Mouse (Mus musculus): ENCODE data around the gene Homez. TPM values are rescaled to one million over a fixed set of nuclear protein-coding genes. Genes with fewer than 3 reads are reported as not detected.

The Homez gene
- polyA plus RNA-seq, 1 experiment from 2014 or later: 7.2 TPM

- DNase-seq (ENCODE audit: low spot score): no peak
Observed at GRCm38 (mm10) chr14:54874165-54874564, 3.4 kb upstream of the Homez start.

GRCm38 (mm10) chr14:54868026-54868425 lies 2.7 kb downstream of the Homez start:
- DNase-seq (ENCODE audit: low spot score): no peak

GRCm38 (mm10) chr14:54866936-54867335 lies 3.8 kb downstream of the Homez start:
- DNase-seq (ENCODE audit: low spot score): peak; percentile 50

GRCm38 (mm10) chr14:54866268-54866667 lies 4.5 kb downstream of the Homez start:
- no peak for DNase-seq (ENCODE audit: low spot score)

- no peak for DNase-seq (ENCODE audit: low spot score)
Observed at GRCm38 (mm10) chr14:54865626-54866025, 5.1 kb downstream of the Homez start.

- no peak for DNase-seq (ENCODE audit: low spot score)
Observed at GRCm38 (mm10) chr14:54864313-54865036, 6.3 kb downstream of the Homez start.

GRCm38 (mm10) chr14:54863501-54864312 lies 7.1 kb downstream of the Homez start:
- peak; percentile 82 for DNase-seq (ENCODE audit: low spot score)

- peak; percentile 60 for DNase-seq (ENCODE audit: low spot score)
Observed at GRCm38 (mm10) chr14:54860511-54860910, 10.2 kb downstream of the Homez start.

GRCm38 (mm10) chr14:54857891-54858290 lies 12.9 kb downstream of the Homez start:
- no peak for DNase-seq (ENCODE audit: low spot score)

GRCm38 (mm10) chr14:54856703-54857102 lies 14.1 kb downstream of the Homez start:
- DNase-seq (ENCODE audit: low spot score): no peak

- DNase-seq (ENCODE audit: low spot score): no peak
Observed at GRCm38 (mm10) chr14:54855726-54856125, 15.0 kb downstream of the Homez start.

GRCm38 (mm10) chr14:54843461-54843860 lies 27.3 kb downstream of the Homez start:
- peak; percentile 57 for DNase-seq (ENCODE audit: low spot score)

- no peak for DNase-seq (ENCODE audit: low spot score)
Observed at GRCm38 (mm10) chr14:54823716-54824115, 47.0 kb downstream of the Homez start.

GRCm38 (mm10) chr14:54822301-54822700 lies 48.5 kb downstream of the Homez start:
- no peak for DNase-seq (ENCODE audit: low spot score)

GRCm38 (mm10) chr14:54817791-54818190 lies 53.0 kb downstream of the Homez start:
- DNase-seq (ENCODE audit: low spot score): peak; percentile 42

GRCm38 (mm10) chr14:54815737-54816136 lies 55.0 kb downstream of the Homez start:
- no peak for DNase-seq (ENCODE audit: low spot score)

- no peak for DNase-seq (ENCODE audit: low spot score)
Observed at GRCm38 (mm10) chr14:54813991-54814390, 56.8 kb downstream of the Homez start, which contains the start of gene Rnf212b. Gene Rnf212b (plus strand): TSS chr14:54814141.

- no peak for DNase-seq (ENCODE audit: low spot score)
Observed at GRCm38 (mm10) chr14:54809668-54810033, 61.1 kb downstream of the Homez start.

- no peak for DNase-seq (ENCODE audit: low spot score)
Observed at GRCm38 (mm10) chr14:54808718-54809667, 61.8 kb downstream of the Homez start.

GRCm38 (mm10) chr14:54806124-54806523 lies 64.6 kb downstream of the Homez start:
- DNase-seq (ENCODE audit: low spot score): no peak

Data from thymus, postnatal 0 days (tissue).